Mouse (Mus musculus): ENCODE results near the gene Bicd2.
"Not testable (repeated sequence)": the region's sequence is repeated elsewhere in the genome, so short reads cannot be mapped to it uniquely, and the experiment has no call there.

Gene Bicd2

GRCm38 (mm10) chr13:49349836-49350505 lies 8.6 kb downstream of the Bicd2 start:
- POLR2A ChIA-PET, result interaction anchor here in 2 of 4 experiments (1.3 to 2.2 kb wide), 2 partner anchors 9 to 12 kb away, joined by 3 to 6 read pairs; no protein-coding TSS in a partner anchor

GRCm38 (mm10) chr13:49352581-49353159 lies 11.3 kb downstream of the Bicd2 start:
- CTCF ChIA-PET, result interaction anchor here in 1 of 4 experiments (0.6 kb wide), 1 partner anchor 14 kb away, joined by 3 read pairs; no protein-coding TSS in a partner anchor

More at GRCm38 (mm10) chr13:49349836-49350505, 8.6 kb downstream of the Bicd2 start:
- CTCF ChIA-PET, result no interaction called here

DNA sequence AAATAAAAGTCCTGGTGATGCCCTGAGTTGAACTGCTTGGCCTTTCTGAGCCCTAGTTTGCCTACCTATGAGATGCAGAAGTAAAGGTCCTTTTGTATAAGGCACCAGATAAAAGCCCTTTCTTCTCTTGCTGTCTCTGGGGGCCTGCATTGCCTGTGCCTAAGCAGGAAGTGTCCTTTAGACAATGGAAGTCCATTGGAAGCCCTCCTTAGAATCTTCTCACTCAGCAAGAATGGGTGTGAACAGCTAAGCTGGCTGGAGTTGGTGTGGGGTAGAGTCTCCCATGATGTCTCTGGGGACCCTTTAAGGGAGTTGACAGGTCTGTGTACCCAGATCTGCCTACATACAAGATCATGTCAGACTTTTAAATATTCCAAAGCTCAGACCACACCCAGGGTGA lies 12.0 kb downstream of the Bicd2 start:
- POLR2A ChIA-PET, result interaction anchor here in 2 of 4 experiments (0.6 to 4.2 kb wide), 6 partner anchors 9 to 12 kb away, joined by 3 to 13 read pairs (median 6); partner anchors contain the start of gene Bicd2 (in 2 of the 2)
- CTCF ChIA-PET, result interaction anchor here in 1 of 4 experiments (0.8 kb wide), 1 partner anchor 27 kb away, joined by 3 read pairs; no protein-coding TSS in a partner anchor

More at GRCm38 (mm10) chr13:49352581-49353159, 11.3 kb downstream of the Bicd2 start:
- POLR2A ChIA-PET, result interaction anchor here in 2 of 4 experiments (1.2 to 4.2 kb wide), 4 partner anchors 9 to 12 kb away, joined by 4 to 13 read pairs (median 10); partner anchors contain the start of gene Bicd2 (in 2 of the 2)

- CTCF ChIA-PET, result interaction anchor here in 1 of 4 experiments (0.8 kb wide), 1 partner anchor 27 kb away, joined by 3 read pairs; no protein-coding TSS in a partner anchor
- POLR2A ChIA-PET, result interaction anchor here in 2 of 4 experiments (0.6 to 4.2 kb wide), 5 partner anchors 10 to 15 kb away, joined by 3 to 13 read pairs (median 6); partner anchors contain the start of gene Bicd2 (in 1 of the 2)
Measured at GRCm38 (mm10) chr13:49353991-49354507, 12.7 kb downstream of the Bicd2 start.

GRCm38 (mm10) chr13:49355461-49356061 lies 14.2 kb downstream of the Bicd2 start:
- ChIA-PET POLR2A (interaction anchor here in 2 of 4 experiments (0.6 to 4.2 kb wide), 7 partner anchors 8 to 26 kb away, joined by 3 to 13 read pairs (median 5); partner anchors contain the start of gene Bicd2 (in 2 of the 2)), CTCF (interaction anchor here in 1 of 4 experiments (0.6 to 0.9 kb wide), 3 partner anchors 11 to 36 kb away, joined by 3 to 4 read pairs (median 3); no protein-coding TSS in a partner anchor)

- POLR2A ChIA-PET, result interaction anchor here in 2 of 4 experiments (1.2 to 4.2 kb wide), 6 partner anchors 8 to 290 kb away, joined by 3 to 13 read pairs (median 6); partner anchors contain the start of gene Bicd2 (in 2 of the 2)
- CTCF ChIA-PET, result interaction anchor here in 1 of 4 experiments (0.6 kb wide), 1 partner anchor 35 kb away, joined by 4 read pairs; no protein-coding TSS in a partner anchor
Measured at GRCm38 (mm10) chr13:49356090-49356489, 14.7 kb downstream of the Bicd2 start.

- CTCF ChIA-PET, result interaction anchor here in 1 of 4 experiments (0.6 kb wide), 1 partner anchor 99 kb away, joined by 3 read pairs; no protein-coding TSS in a partner anchor
- POLR2A ChIA-PET, result interaction anchor here in 2 of 4 experiments (0.5 to 1.5 kb wide), 3 partner anchors 23 to 291 kb away, joined by 3 to 5 read pairs (median 3); no protein-coding TSS in a partner anchor
Measured at GRCm38 (mm10) chr13:49357367-49358026, 16.1 kb downstream of the Bicd2 start.

DNA sequence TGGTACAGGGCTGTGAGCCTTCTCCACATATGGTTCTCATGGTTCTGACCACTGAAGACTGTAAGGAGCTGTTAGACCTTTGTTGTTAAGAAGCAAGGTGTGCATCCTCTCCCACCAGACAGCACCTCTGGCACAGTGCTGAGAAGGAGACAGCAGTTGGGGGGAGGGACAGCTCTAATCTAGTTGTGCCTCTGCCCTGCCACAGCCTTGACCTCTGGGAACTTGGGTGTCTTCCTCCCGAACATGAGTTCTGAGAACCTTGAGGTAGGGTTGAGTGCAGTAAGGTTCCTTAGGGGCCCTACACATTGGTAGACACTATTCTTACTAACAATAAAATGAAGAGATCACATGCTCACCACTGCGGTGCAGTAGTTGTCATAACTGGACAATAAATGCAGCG lies 16.8 kb downstream of the Bicd2 start:
- CTCF ChIA-PET, result no interaction called here
- POLR2A ChIA-PET, result interaction anchor here in 2 of 4 experiments (0.5 to 1.5 kb wide), 4 partner anchors 9 to 40 kb away, joined by 3 to 6 read pairs (median 4); no protein-coding TSS in a partner anchor

DNA sequence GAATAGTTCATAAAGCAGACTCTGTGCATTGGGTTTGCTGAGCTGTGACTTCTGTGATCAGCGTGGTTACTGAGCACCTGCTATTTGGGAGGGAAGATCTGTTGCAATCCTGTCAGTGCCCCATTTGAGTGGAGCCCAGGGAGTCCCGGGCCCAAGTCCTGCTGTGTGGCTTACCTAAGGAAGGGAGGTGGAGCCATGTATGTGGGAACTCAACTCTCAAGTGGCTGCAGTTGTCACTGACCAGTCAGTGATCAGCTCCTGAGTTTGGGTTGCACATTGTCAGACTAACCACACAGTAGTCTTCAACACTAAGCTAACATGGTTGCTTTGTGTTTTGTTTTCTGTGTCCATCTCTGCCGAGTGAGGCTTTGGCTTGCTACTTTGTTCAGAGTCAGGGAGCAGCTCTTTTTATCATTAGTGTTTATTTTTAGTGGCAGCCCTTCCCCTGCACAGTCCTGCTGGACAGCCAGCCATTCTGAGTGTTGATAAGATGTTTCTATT lies 19.6 kb downstream of the Bicd2 start:
- POLR2A ChIA-PET, result interaction anchor here in 2 of 4 experiments (0.7 to 3.5 kb wide), 11 partner anchors 8 to 173 kb away, joined by 3 to 26 read pairs (median 6); partner anchors contain the start of genes Bicd2 (in 2 of the 2), Ippk (in 1 of the 2) and Ninj1 (in 1 of the 2)
- CTCF ChIA-PET, result interaction anchor here in 1 of 4 experiments (1.0 to 1.4 kb wide), 2 partner anchors 22 to 31 kb away, joined by 4 read pairs; no protein-coding TSS in a partner anchor

GRCm38 (mm10) chr13:49362364-49362763 lies 21.0 kb downstream of the Bicd2 start:
- ChIA-PET POLR2A (interaction anchor here (0.5 to 3.5 kb wide), 27 partner anchors 8 to 291 kb away, joined by 3 to 26 read pairs (median 4); partner anchors contain the start of genes Bicd2 (in 2 of the 4), Card19 (in 1 of the 4), Cenpp (in 1 of the 4) and Ninj1 (in 1 of the 4)), CTCF (interaction anchor here in 2 of 4 experiments (1.4 kb wide), 3 partner anchors 18 to 24 kb away, joined by 3 to 5 read pairs (median 4); no protein-coding TSS in a partner anchor)

DNA sequence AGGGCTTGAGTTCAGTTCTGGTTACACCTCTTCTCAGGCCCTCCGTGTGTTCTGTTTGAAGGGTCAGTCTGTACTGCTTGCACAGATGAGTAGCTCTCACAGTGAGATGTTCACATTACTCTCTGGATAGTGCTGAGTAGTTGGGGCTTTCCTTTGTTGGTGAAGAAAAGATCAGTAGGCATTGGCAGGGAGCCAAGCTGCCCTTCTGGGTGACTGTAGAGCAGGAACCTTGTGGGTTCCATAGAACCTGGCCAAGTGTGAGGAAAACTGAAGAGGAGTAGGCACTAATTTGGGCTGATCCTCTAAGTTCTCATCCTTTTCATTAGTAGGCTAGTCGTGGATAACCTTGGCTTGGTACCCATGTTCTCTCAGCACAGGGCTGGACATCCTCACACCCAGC lies 21.4 kb downstream of the Bicd2 start:
- POLR2A ChIA-PET, result interaction anchor here in 3 of 4 experiments (0.6 to 3.5 kb wide), 23 partner anchors 8 to 290 kb away, joined by 3 to 26 read pairs (median 3); partner anchors contain the start of genes Bicd2 (in 2 of the 3), Card19 (in 1 of the 3), Cenpp (in 1 of the 3) and Ninj1 (in 1 of the 3)
- CTCF ChIA-PET, result interaction anchor here in 2 of 4 experiments (1.4 kb wide), 2 partner anchors 18 to 24 kb away, joined by 3 to 5 read pairs; no protein-coding TSS in a partner anchor

- ChIA-PET POLR2A (interaction anchor here in 3 of 4 experiments (0.6 to 3.9 kb wide), 11 partner anchors 10 to 320 kb away, joined by 3 to 19 read pairs (median 5); partner anchors contain the start of gene Bicd2 (in 1 of the 3)), CTCF (interaction anchor here in 1 of 4 experiments (0.8 kb wide), 1 partner anchor 26 kb away, joined by 3 read pairs; no protein-coding TSS in a partner anchor)
Measured at GRCm38 (mm10) chr13:49364716-49365115, 23.3 kb downstream of the Bicd2 start.

DNA sequence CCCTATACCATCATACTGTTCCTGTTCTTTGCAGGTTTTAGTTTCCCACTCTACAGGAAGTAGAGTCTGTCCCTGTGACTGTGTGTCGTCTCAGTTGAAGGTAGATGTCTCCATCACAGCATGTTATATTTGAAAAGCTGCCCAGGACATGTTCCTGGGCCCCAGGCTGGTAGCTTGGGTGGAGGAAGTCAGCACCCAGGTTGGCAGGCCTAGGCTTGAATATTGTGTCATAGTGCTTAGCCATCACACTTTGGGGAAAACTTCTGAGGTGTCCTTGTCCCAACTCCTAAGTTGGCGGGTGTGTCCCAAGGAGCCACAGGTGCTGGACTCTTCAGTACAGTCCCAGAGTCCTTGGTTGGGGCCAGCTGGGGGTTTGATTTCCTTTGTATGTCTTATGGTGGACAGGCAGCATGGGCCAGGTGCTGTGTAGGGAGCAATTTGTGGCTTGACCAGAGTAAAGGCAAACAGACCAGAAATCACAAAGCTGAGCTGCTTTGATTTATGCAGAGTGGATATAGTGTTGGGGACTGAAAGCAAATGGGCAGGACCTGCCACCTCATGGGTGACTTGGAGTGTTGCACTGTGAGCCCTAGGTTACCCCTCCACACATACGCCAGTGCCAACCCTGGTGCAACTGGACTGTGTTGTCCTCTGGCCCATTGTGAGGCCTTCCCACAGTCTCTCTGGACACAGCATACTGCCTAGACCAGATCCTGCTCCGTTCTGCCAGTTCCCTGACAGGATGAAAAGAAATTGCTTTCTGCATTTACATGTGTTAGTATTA lies 26.5 kb downstream of the Bicd2 start:
- POLR2A ChIA-PET, result interaction anchor here in 3 of 4 experiments (0.7 to 1.4 kb wide), 8 partner anchors 13 to 27 kb away, joined by 3 to 5 read pairs (median 4); partner anchors contain the start of gene Bicd2 (in 2 of the 3)
- CTCF ChIA-PET, result interaction anchor here in 1 of 4 experiments (0.6 kb wide), 1 partner anchor 9 kb away, joined by 4 read pairs; no protein-coding TSS in a partner anchor

GRCm38 (mm10) chr13:49369404-49369803 lies 28.0 kb downstream of the Bicd2 start:
- CTCF ChIA-PET, result interaction anchor here in 1 of 4 experiments (1.4 kb wide), 1 partner anchor 31 kb away, joined by 5 read pairs; no protein-coding TSS in a partner anchor
- POLR2A ChIA-PET, result interaction anchor here in 3 of 4 experiments (0.8 to 2.4 kb wide), 11 partner anchors 8 to 182 kb away, joined by 3 to 18 read pairs (median 3); partner anchors contain the start of genes Ippk (in 1 of the 3) and Ninj1 (in 1 of the 3)

DNA sequence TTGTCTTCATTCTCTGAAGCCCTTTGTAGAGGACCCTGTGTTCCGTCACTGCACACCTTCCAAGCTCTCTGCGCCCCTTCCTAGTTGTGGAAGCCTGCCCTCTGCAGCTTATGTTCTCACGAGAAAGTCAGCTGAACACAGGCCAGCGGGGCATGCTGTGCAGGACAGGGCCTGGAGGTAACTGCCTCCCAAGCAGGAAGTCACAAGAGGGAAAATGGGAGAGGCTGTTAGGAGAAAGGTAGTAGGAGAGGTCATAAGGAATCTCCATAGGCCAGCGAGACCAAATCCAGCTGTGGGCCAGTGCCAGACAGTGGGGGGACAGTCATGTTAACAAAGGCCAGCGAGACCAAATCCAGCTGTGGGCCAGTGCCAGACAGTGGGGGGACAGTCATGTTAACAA lies 28.8 kb downstream of the Bicd2 start:
- CTCF ChIA-PET, result not testable (repeated sequence)
- POLR2A ChIA-PET, result interaction anchor here in 2 of 4 experiments (0.8 to 2.4 kb wide), 6 partner anchors 9 to 183 kb away, joined by 3 to 18 read pairs (median 4); partner anchors contain the start of gene Ninj1 (in 1 of the 2)
